Mouse (Mus musculus) midbrain, embryonic 15.5 days (tissue): ENCODE measurements around the gene Fam213a. TPM values are rescaled to one million over a fixed set of nuclear protein-coding genes. Genes with fewer than 3 reads are reported as not detected.
A peak's percentile ranks its signal among the peaks of the same experiment; 100 is the strongest.

Experiments used
- ATAC-seq: fragments of 200-750 bp; cut with Nextera tagmentation; replicated peaks from 2 replicates; pipeline ENCODE4 v1.8.0; 2017; ENCODE audit warnings: moderate TSS enrichment
- H3K27ac ChIP-seq: fragments of 300-500 bp; sonication (generic); 2 replicates; pipeline ENCODE4 v1.5.1; 2015; ENCODE audit warnings: mild to moderate bottlenecking, inconsistent platforms
- H3K27me3 ChIP-seq: fragments of 300-500 bp; sonication (generic); replicated peaks from 2 replicates; pipeline ENCODE4 v1.6.1; 2015; ENCODE audit warnings: inconsistent platforms
- H3K36me3 ChIP-seq: fragments of 300-500 bp; sonication (generic); replicated peaks from 2 replicates; pipeline ENCODE4 v1.6.1; 2015; ENCODE audit warnings: inconsistent platforms
- H3K4me1 ChIP-seq: fragments of 300-500 bp; sonication (generic); 2 replicates; pipeline ENCODE4 v1.6.1; 2015; ENCODE audit warnings: inconsistent platforms
- H3K4me2 ChIP-seq: fragments of 300-500 bp; sonication (generic); 2 replicates; pipeline ENCODE4 v1.6.1; 2015; ENCODE audit warnings: inconsistent platforms, mild to moderate bottlenecking, moderate library complexity
- H3K4me3 ChIP-seq: fragments of 300-500 bp; sonication (generic); 2 replicates; pipeline ENCODE4 v1.5.1; 2015; ENCODE audit warnings: mild to moderate bottlenecking, inconsistent platforms
- H3K9ac ChIP-seq: fragments of 300-500 bp; sonication (generic); 2 replicates; pipeline ENCODE4 v1.6.1; 2015; ENCODE audit warnings: mild to moderate bottlenecking, inconsistent platforms
- H3K9me3 ChIP-seq: fragments of 300-500 bp; sonication (generic); 2 replicates; pipeline ENCODE4 v1.6.1; 2016; ENCODE audit warnings: inconsistent platforms
- whole genome bisulfite sequencing: fragments of 180-500 bp; shearing (Covaris S2); methylation state at CpG from one replicate; pipeline ENCODE4 v1.1.7; 2015; ENCODE audit warnings: mixed read lengths; 5-methylcytosine and 5-hydroxymethylcytosine counted together
- polyA plus RNA-seq: library from polyadenylated mRNA; unstranded; fragments of >200 nt; fragmentation: Nextera tagmentation; extraction: Ambion mirVana; gene quantifications from 2 replicates; pipeline ENCODE4 v1.2.1, GENCODE M21; 2015

The Fam213a gene
- polyA plus RNA-seq, 1 experiment from 2014 or later, result 85.6 TPM

- ATAC-seq, result no peak
- Histone ChIP-seq H3K27ac (no peak overlapping the region), H3K9me3 (no peaks in the 10 kb centered on the region), H3K36me3 (no peaks in the 10 kb centered on the region), H3K4me1 (no peaks in the 10 kb centered on the region), H3K9ac (no peak overlapping the region), H3K4me3 (no peak overlapping the region), H3K4me2 (no peak overlapping the region), H3K27me3 (no peaks in the 10 kb centered on the region)
- WGBS, result 88% methylated on average over 3 of the region's 3 CpGs
Observed at GRCm38 (mm10) chr14:41021246-41021645, 7.7 kb upstream of the Fam213a start.

GRCm38 (mm10) chr14:41017460-41017859 is 3.9 kb upstream of the Fam213a start:
- Histone ChIP-seq H3K36me3 (no peaks in the 10 kb centered on the region), H3K9me3 (no peaks in the 10 kb centered on the region), H3K4me2 (no peak overlapping the region), H3K4me3 (no peak overlapping the region), H3K27me3 (no peaks in the 10 kb centered on the region), H3K27ac (no peak overlapping the region), H3K4me1 (peaks cover 11% of the 10 kb centered on the region; the same call in 1 of the 2 replicates), H3K9ac (no peak overlapping the region)
- 77% methylated on average over 5 of the region's 5 CpGs for WGBS
- no peak for ATAC-seq

- H3K27me3 ChIP-seq, result no peaks in the 10 kb centered on the region
- no peak overlapping the region for H3K4me2 ChIP-seq
- 81% methylated on average over 5 of the region's 5 CpGs for WGBS
- no peaks in the 10 kb centered on the region for H3K36me3 ChIP-seq
- peaks cover 11% of the 10 kb centered on the region; the same call in 1 of the 2 replicates for H3K4me1 ChIP-seq
- no peak overlapping the region for H3K4me3 ChIP-seq
- H3K27ac ChIP-seq, result no peak overlapping the region
- no peak for ATAC-seq
- no peaks in the 10 kb centered on the region for H3K9me3 ChIP-seq
- no peak overlapping the region for H3K9ac ChIP-seq
Observed at GRCm38 (mm10) chr14:41014701-41015240, 1.2 kb upstream of the Fam213a start.

GRCm38 (mm10) chr14:41013143-41013542 is 445 bp downstream of the Fam213a start:
- peak overlapping the region; percentile 81 for H3K9ac ChIP-seq
- H3K27ac ChIP-seq, result peak overlapping the region; percentile 85
- H3K4me1 ChIP-seq, result peaks cover 11% of the 10 kb centered on the region; the same call in 1 of the 2 replicates
- H3K4me3 ChIP-seq, result peak overlapping the region; percentile 56
- peak overlapping the region; percentile 64 for H3K4me2 ChIP-seq
- no peaks in the 10 kb centered on the region for H3K36me3 ChIP-seq
- WGBS, result 20% methylated on average over 9 of the region's 9 CpGs
- H3K9me3 ChIP-seq, result no peaks in the 10 kb centered on the region
- H3K27me3 ChIP-seq, result no peaks in the 10 kb centered on the region
- ATAC-seq, result peak; percentile 21

- H3K36me3 ChIP-seq, result no peaks in the 10 kb centered on the region
- no peak overlapping the region for H3K27ac ChIP-seq
- WGBS, result 83% methylated on average over 3 of the region's 3 CpGs
- H3K4me3 ChIP-seq, result no peak overlapping the region
- no peak for ATAC-seq
- no peaks in the 10 kb centered on the region for H3K27me3 ChIP-seq
- no peak overlapping the region for H3K9ac ChIP-seq
- no peaks in the 10 kb centered on the region for H3K9me3 ChIP-seq
- H3K4me1 ChIP-seq, result peaks cover 11% of the 10 kb centered on the region; the same call in 1 of the 2 replicates
- no peak overlapping the region for H3K4me2 ChIP-seq
Observed at GRCm38 (mm10) chr14:41011916-41012315, 1.7 kb downstream of the Fam213a start.

- Histone ChIP-seq H3K27me3 (no peaks in the 10 kb centered on the region), H3K4me1 (peaks cover 14% of the 10 kb centered on the region), H3K9me3 (no peaks in the 10 kb centered on the region), H3K4me3 (no peak overlapping the region), H3K9ac (no peak overlapping the region), H3K4me2 (no peak overlapping the region), H3K36me3 (no peaks in the 10 kb centered on the region), H3K27ac (no peak overlapping the region)
- WGBS, result 63% methylated on average over 2 of the region's 2 CpGs
- peak; percentile 57 for ATAC-seq
Observed at GRCm38 (mm10) chr14:41008138-41008537, 5.5 kb downstream of the Fam213a start.

GRCm38 (mm10) chr14:41007641-41008040 is 5.9 kb downstream of the Fam213a start:
- H3K4me3 ChIP-seq, result no peak overlapping the region
- H3K9me3 ChIP-seq, result no peaks in the 10 kb centered on the region
- peaks cover 11% of the 10 kb centered on the region for H3K4me1 ChIP-seq
- H3K9ac ChIP-seq, result no peak overlapping the region
- H3K27ac ChIP-seq, result no peak overlapping the region
- H3K36me3 ChIP-seq, result no peaks in the 10 kb centered on the region
- no peak for ATAC-seq
- H3K27me3 ChIP-seq, result no peaks in the 10 kb centered on the region
- 49% methylated on average over 5 of the region's 5 CpGs for WGBS
- H3K4me2 ChIP-seq, result no peak overlapping the region

- 41% methylated on average over 3 of the region's 3 CpGs for WGBS
- no peak for ATAC-seq
Observed at GRCm38 (mm10) chr14:41006899-41007298, 6.7 kb downstream of the Fam213a start.

GRCm38 (mm10) chr14:41006263-41006662 is 7.3 kb downstream of the Fam213a start:
- ATAC-seq, result no peak
- no peak overlapping the region for H3K4me2 ChIP-seq
- WGBS, result 91% methylated on average over 10 of the region's 10 CpGs
- H3K9me3 ChIP-seq, result no peaks in the 10 kb centered on the region
- H3K27ac ChIP-seq, result no peak overlapping the region
- H3K36me3 ChIP-seq, result no peaks in the 10 kb centered on the region
- H3K27me3 ChIP-seq, result no peaks in the 10 kb centered on the region
- H3K4me3 ChIP-seq, result no peak overlapping the region
- peaks cover 11% of the 10 kb centered on the region for H3K4me1 ChIP-seq
- no peak overlapping the region for H3K9ac ChIP-seq

More at GRCm38 (mm10) chr14:41006899-41007298, 6.7 kb downstream of the Fam213a start:
- Histone ChIP-seq H3K4me1 (peaks cover 11% of the 10 kb centered on the region), H3K27me3 (no peaks in the 10 kb centered on the region), H3K36me3 (no peaks in the 10 kb centered on the region), H3K27ac (no peak overlapping the region), H3K9me3 (no peaks in the 10 kb centered on the region), H3K9ac (no peak overlapping the region), H3K4me2 (no peak overlapping the region), H3K4me3 (no peak overlapping the region)

- Histone ChIP-seq H3K4me2 (no peak overlapping the region), H3K4me3 (no peak overlapping the region), H3K36me3 (no peaks in the 10 kb centered on the region), H3K9me3 (no peaks in the 10 kb centered on the region), H3K4me1 (peaks cover 11% of the 10 kb centered on the region), H3K9ac (no peak overlapping the region), H3K27me3 (no peaks in the 10 kb centered on the region), H3K27ac (no peak overlapping the region)
- WGBS, result 62% methylated on average over 9 of the region's 9 CpGs
- no peak for ATAC-seq
Observed at GRCm38 (mm10) chr14:41005716-41006115, 7.9 kb downstream of the Fam213a start.

- Histone ChIP-seq H3K4me1 (peaks cover 11% of the 10 kb centered on the region), H3K4me3 (no peak overlapping the region), H3K9ac (no peak overlapping the region), H3K9me3 (no peaks in the 10 kb centered on the region), H3K4me2 (peak overlapping the region; percentile 26), H3K27ac (no peak overlapping the region), H3K27me3 (no peaks in the 10 kb centered on the region), H3K36me3 (no peaks in the 10 kb centered on the region)
- peak; percentile 38; the same call in 1 of the 2 replicates for ATAC-seq
- 13% methylated on average over 22 of the region's 22 CpGs for WGBS
Observed at GRCm38 (mm10) chr14:41004201-41005141, 9.1 kb downstream of the Fam213a start.

GRCm38 (mm10) chr14:41001576-41001975 is 12.0 kb downstream of the Fam213a start:
- Histone ChIP-seq H3K9ac (no peak overlapping the region), H3K27me3 (no peaks in the 10 kb centered on the region), H3K4me3 (no peak overlapping the region), H3K4me2 (no peak overlapping the region), H3K4me1 (peaks cover 11% of the 10 kb centered on the region), H3K27ac (no peak overlapping the region), H3K9me3 (no peaks in the 10 kb centered on the region), H3K36me3 (peaks cover 11% of the 10 kb centered on the region)
- 94% methylated on average over 5 of the region's 5 CpGs for WGBS
- no peak for ATAC-seq
